Mouse (Mus musculus) neural tube, embryonic 14.5 days (tissue): ENCODE measurements around the gene Pcolce2. TPM values are rescaled to one million over a fixed set of nuclear protein-coding genes. Genes with fewer than 3 reads are reported as not detected.

Experiments
- ATAC-seq: fragments of 200-750 bp; cut with Nextera tagmentation; 2 replicates; pipeline ENCODE4 v1.8.0; 2017; ENCODE audit warnings: low read depth, mild to moderate bottlenecking, moderate TSS enrichment, moderate library complexity
- H3K27ac ChIP-seq: fragments of 300-500 bp; sonication (generic); 2 replicates; pipeline ENCODE4 v1.5.1; 2014; ENCODE audit warnings: low read depth, mild to moderate bottlenecking, control low read depth, low read length, moderate library complexity, mixed read lengths
- H3K27me3 ChIP-seq: fragments of 300-500 bp; sonication (generic); 2 replicates; pipeline ENCODE4 v1.6.1; 2014; ENCODE audit warnings: low read length; ENCODE audit not compliant: control insufficient read depth, insufficient read depth
- H3K36me3 ChIP-seq: fragments of 300-500 bp; sonication (generic); 2 replicates; pipeline ENCODE4 v1.6.1; 2014; ENCODE audit warnings: low read length, mixed read lengths; ENCODE audit not compliant: control insufficient read depth, insufficient read depth
- H3K4me1 ChIP-seq: fragments of 300-500 bp; sonication (generic); 2 replicates; pipeline ENCODE4 v1.6.1; 2014; ENCODE audit warnings: low read length; ENCODE audit not compliant: control insufficient read depth, insufficient read depth
- H3K4me2 ChIP-seq: fragments of 300-500 bp; sonication (generic); 2 replicates; pipeline ENCODE4 v1.6.1; 2014; ENCODE audit warnings: mild to moderate bottlenecking, low read depth, low read length, control low read depth
- H3K4me3 ChIP-seq: fragments of 300-500 bp; sonication (generic); 2 replicates; pipeline ENCODE4 v1.5.1; 2014; ENCODE audit warnings: low read depth, low read length, control low read depth, mixed read lengths
- H3K9ac ChIP-seq: fragments of 300-500 bp; sonication (generic); replicated peaks from 2 replicates; pipeline ENCODE4 v1.6.1; 2014; ENCODE audit warnings: low read depth, mild to moderate bottlenecking, control low read depth, low read length, mixed read lengths
- H3K9me3 ChIP-seq: fragments of 300-500 bp; sonication (generic); 2 replicates; pipeline ENCODE4 v1.6.1; 2016; ENCODE audit warnings: low read length; ENCODE audit not compliant: control insufficient read depth
- WGBS: fragments of 180-500 bp; shearing (Covaris S2); extraction: QIAGEN DNeasy Blood & Tissue Kit; methylation state at CpG from one replicate; pipeline ENCODE4 v1.1.7; 2014; 5-methylcytosine and 5-hydroxymethylcytosine counted together
- polyA plus RNA-seq: library from polyadenylated mRNA; unstranded; fragments of >200 nt; fragmentation: Nextera tagmentation; extraction: Ambion mirVana; gene quantifications from 2 replicates; pipeline ENCODE4 v1.2.1, GENCODE M21; 2014

Pcolce2 gene
- polyA plus RNA-seq, 1 experiment from 2014 or later: 1.7 TPM

DNA sequence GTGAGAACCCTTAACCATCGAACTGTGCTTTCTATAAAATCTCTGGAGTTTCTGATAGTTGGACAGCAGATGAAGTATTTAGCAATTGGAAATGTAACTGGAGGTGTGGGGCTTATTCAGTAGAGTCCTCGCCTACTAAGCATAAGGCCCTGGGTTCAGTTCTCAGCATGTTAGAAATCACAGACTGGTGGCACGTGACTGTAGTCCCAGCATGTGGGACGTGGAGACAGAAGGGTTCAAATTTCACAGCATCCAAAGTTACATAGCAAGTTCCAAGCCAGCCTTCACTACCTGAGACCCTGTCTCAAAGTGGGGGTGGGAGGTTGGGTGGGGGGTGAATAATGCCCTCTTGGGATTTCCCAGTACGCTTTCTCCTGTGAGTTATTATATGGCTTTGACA lies 30.9 kb downstream of the Pcolce2 start:
- no peaks in the 10 kb centered on the region for H3K27me3 ChIP-seq
- WGBS: 58% methylated on average over 5 of the region's 5 CpGs
- no peak for ATAC-seq
- no peak overlapping the region for H3K4me2 ChIP-seq
- no peaks in the 10 kb centered on the region for H3K4me1 ChIP-seq
- H3K36me3 ChIP-seq: no peaks in the 10 kb centered on the region
- no peaks in the 10 kb centered on the region for H3K9me3 ChIP-seq
- H3K9ac ChIP-seq: no peak overlapping the region
- H3K4me3 ChIP-seq: no peak overlapping the region
- H3K27ac ChIP-seq: no peak overlapping the region

DNA sequence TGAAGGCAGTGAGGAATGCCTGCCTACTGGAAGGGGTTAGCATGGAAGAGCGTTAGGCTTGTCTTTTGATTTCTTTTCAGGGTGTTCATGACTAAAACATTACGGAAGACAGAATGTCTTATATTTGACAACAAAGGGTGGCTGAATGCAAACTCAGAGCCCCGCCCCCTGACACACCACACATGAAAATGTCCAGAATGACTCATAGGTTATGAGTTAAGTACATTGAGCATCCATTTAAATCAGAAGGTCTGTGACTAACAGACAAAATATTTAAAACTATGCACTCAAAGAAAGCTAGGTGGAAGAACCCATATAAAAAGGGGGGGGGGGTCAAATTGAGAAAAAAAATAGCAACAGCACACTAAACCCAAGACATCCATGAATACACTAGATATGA lies 34.9 kb downstream of the Pcolce2 start:
- no peaks in the 10 kb centered on the region for H3K4me1 ChIP-seq
- H3K4me3 ChIP-seq: no peak overlapping the region
- no peak overlapping the region for H3K9ac ChIP-seq
- no peaks in the 10 kb centered on the region for H3K27me3 ChIP-seq
- no peaks in the 10 kb centered on the region for H3K9me3 ChIP-seq
- ATAC-seq: no peak
- no peaks in the 10 kb centered on the region for H3K36me3 ChIP-seq
- H3K4me2 ChIP-seq: no peak overlapping the region
- 93% methylated on average over 3 of the region's 3 CpGs for WGBS
- no peak overlapping the region for H3K27ac ChIP-seq

DNA sequence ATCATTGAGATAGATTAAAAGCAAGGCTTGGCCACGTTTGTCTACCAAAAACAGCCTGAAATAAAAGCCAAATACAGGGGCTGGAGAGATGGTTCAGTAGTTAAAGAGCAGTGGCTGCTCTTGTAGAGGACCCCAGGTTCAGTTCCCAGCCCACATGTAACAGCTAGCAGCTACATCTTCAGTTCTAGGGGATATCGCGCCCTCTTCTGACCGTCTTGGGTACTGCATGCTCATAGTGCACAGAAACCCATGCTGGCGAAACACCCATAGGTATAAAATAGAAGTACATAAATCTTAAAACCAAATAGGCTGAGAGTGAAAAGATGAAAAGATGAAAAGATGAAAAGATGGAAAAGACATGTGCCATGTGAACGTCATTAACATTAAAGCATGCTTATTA lies 35.4 kb downstream of the Pcolce2 start:
- no peaks in the 10 kb centered on the region for H3K4me1 ChIP-seq
- H3K9ac ChIP-seq: no peak overlapping the region
- H3K9me3 ChIP-seq: no peaks in the 10 kb centered on the region
- no peak overlapping the region for H3K4me3 ChIP-seq
- no peaks in the 10 kb centered on the region for H3K36me3 ChIP-seq
- H3K27ac ChIP-seq: no peak overlapping the region
- 91% methylated on average over 6 of the region's 6 CpGs for WGBS
- H3K27me3 ChIP-seq: no peaks in the 10 kb centered on the region
- no peak overlapping the region for H3K4me2 ChIP-seq
- ATAC-seq: no peak

DNA sequence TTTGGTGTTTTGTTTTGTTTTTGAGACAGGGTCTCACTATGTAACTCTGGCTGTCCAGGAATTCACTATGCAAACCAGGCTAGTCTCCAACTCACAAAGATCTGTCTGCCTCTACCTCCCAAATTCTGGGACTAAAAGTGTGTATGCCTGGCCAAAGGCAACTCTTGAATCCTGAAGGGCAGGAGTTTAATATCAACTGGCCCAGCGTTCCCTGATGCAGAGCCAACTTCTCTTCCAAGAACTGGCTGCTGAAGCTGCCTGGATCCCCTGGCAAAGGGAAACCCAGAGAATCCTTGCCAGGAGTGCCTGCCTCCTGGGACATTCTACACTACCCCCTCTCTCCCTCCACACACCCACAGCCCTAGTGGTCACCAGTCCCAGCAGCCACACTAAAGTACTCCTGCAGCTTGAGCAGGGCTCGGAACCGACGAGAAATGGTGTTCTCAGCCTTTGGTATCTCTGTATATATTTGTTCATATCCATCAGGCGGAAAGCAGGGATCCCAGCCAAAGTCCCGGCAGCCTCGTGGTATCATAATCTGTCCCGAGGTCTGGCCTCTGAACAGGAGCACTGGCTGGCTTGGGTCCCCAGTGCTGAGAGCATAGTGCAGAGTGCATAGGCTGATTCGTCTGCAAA lies 37.8 kb downstream of the Pcolce2 start:
- no peak overlapping the region for H3K27ac ChIP-seq
- H3K27me3 ChIP-seq: no peaks in the 10 kb centered on the region
- H3K4me1 ChIP-seq: no peaks in the 10 kb centered on the region
- no peak overlapping the region for H3K4me3 ChIP-seq
- no peak overlapping the region for H3K9ac ChIP-seq
- no peak overlapping the region for H3K4me2 ChIP-seq
- no peak for ATAC-seq
- no peaks in the 10 kb centered on the region for H3K9me3 ChIP-seq
- H3K36me3 ChIP-seq: no peaks in the 10 kb centered on the region
- 81% methylated on average over 9 of the region's 9 CpGs for WGBS

DNA sequence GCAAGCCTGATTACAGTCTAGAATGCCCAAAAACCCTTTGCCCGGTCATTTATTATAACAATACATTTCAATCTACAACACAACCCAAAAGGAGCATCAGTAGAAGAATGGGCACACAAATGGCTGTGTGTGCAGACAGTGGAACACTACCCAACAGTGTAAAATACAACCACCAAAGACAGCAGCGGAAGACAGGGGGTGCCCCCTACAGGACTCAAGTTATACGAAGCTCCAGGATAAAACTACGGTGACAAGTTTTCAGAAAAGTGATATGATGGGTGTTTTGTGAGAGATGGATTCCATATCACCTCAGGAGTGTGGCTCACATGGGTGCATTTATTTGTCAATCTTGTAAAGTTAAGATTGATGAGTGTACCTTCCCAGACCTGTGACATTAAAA lies 38.6 kb downstream of the Pcolce2 start:
- Histone ChIP-seq H3K9ac (no peak overlapping the region), H3K27ac (no peak overlapping the region), H3K4me1 (no peaks in the 10 kb centered on the region), H3K4me2 (no peak overlapping the region), H3K36me3 (no peaks in the 10 kb centered on the region), H3K4me3 (no peak overlapping the region), H3K27me3 (no peaks in the 10 kb centered on the region), H3K9me3 (no peaks in the 10 kb centered on the region)
- WGBS: 95% methylated on average over 4 of the region's 4 CpGs
- ATAC-seq: no peak

DNA sequence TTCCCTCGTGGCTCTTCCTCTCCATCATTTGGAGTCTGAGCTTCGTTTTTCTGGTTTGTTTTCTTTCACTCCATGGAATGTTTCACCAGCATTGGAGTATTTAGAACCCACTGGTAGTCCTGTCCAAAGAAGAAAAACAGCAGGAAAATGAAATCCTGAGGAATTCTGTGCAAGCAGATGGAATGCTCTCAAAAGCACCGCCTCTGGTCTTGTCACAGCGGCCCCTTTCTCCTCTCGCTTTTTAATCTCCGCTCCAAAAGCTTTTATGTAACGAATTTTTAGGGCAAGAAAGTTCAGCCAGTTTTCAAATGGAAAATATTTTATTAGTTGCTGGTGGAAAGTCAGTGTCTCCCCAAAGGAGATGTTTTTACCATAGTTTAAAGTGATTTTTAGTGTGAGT lies 42.6 kb downstream of the Pcolce2 start:
- Histone ChIP-seq H3K36me3 (no peaks in the 10 kb centered on the region), H3K9me3 (no peaks in the 10 kb centered on the region), H3K27me3 (no peaks in the 10 kb centered on the region), H3K9ac (no peak overlapping the region), H3K4me3 (no peak overlapping the region), H3K27ac (no peak overlapping the region), H3K4me1 (no peaks in the 10 kb centered on the region), H3K4me2 (no peak overlapping the region)
- WGBS: 76% methylated on average over 7 of the region's 7 CpGs
- ATAC-seq: no peak

DNA sequence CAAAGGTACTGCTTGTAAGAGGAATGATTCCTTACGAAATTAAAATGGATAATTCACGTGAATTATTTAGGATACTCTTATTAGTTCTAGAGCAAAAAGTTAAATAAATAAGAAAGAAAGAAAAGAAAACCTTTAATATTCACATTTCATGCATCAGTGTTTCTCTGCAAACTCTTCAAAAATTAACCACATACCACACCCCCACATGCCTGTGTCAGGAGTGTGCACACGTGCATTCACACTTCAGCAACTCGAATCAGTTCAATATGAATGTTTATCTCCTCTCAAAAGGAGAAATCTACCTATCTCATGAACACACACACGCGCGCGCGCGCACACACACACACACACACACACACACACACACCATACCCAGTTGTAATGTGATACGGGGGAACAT lies 43.3 kb downstream of the Pcolce2 start:
- Histone ChIP-seq H3K27ac (no peak overlapping the region), H3K9ac (no peak overlapping the region), H3K36me3 (no peaks in the 10 kb centered on the region), H3K4me3 (no peak overlapping the region), H3K27me3 (no peaks in the 10 kb centered on the region), H3K4me1 (no peaks in the 10 kb centered on the region), H3K9me3 (no peaks in the 10 kb centered on the region), H3K4me2 (no peak overlapping the region)
- no peak for ATAC-seq
- WGBS: 96% methylated on average over 11 of the region's 11 CpGs

DNA sequence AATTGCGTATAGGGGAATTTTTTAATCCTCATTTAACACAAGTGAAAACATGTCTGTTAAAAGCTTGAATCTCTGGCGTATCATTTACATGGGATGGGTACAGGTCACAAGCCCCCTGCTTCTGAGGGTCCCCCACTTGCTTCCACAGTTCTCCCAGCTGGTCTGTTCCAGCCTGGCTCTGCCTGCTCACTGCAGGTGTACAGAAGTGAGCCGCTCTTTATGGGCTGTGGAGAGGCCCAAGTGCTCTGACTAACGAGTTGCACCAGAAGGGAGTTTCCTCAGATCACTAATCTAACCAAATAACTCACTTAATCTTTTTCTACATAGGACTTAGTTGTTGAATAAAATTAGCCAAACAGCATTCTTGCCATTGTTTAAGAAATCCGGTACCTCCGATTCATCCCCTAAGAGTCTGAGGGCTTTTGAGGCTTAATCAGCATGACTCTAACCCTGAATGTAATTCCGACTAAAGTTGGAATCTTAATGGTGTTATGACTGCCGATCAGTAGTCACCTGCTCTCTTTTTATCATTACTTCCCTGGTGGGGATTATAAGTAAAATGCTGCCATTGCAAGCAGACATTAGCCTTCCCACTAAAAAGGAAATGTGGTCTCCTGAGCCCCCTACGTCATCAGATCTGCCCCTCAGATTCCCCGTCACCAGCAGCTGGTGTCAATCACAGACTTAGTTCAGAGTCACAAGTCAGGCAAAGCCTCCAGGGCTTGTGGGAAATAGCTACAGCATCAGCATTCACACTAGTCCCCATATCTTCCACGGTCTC lies 48.4 kb downstream of the Pcolce2 start:
- Histone ChIP-seq H3K27ac (no peak overlapping the region), H3K9ac (no peak overlapping the region), H3K4me3 (no peak overlapping the region), H3K9me3 (no peaks in the 10 kb centered on the region), H3K36me3 (no peaks in the 10 kb centered on the region), H3K27me3 (no peaks in the 10 kb centered on the region), H3K4me2 (no peak overlapping the region), H3K4me1 (no peaks in the 10 kb centered on the region)
- 56% methylated on average over 11 of the region's 11 CpGs for WGBS
- no peak for ATAC-seq

DNA sequence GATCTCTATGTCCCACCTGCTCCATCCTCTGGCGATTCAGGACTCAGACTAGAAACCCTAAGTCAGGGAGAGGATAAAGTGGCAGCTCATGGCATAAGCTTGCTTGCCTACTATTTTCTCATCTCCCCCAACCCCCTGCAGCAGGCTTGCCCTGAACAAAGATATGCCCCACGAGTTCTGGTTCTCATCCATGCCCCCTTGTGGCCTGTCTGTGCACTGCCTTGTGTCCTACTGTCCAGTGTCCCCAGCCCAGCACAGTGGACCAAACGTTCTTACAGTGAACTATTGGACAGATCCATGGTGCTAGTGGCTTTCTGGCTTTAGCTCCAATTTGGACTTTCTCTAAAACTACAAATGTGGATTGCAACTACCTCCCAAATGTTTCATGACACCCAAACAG lies 50.7 kb downstream of the Pcolce2 start:
- ATAC-seq: no peak
- no peak overlapping the region for H3K9ac ChIP-seq
- H3K27ac ChIP-seq: no peak overlapping the region
- H3K4me2 ChIP-seq: no peak overlapping the region
- no peaks in the 10 kb centered on the region for H3K9me3 ChIP-seq
- H3K36me3 ChIP-seq: no peaks in the 10 kb centered on the region
- H3K4me3 ChIP-seq: no peak overlapping the region
- WGBS: 64% methylated on average over 3 of the region's 3 CpGs
- no peaks in the 10 kb centered on the region for H3K4me1 ChIP-seq
- no peaks in the 10 kb centered on the region for H3K27me3 ChIP-seq
